Mouse (Mus musculus) kidney, adult 2 months (tissue): ENCODE results near the gene Fam184b. TPM values are rescaled to one million over a fixed set of nuclear protein-coding genes. Genes with fewer than 3 reads are reported as not detected.

Source experiments
- DNase-seq: peaks from one replicate; pipeline ENCODE4 v3.0.0; 2021
- H3K27ac ChIP-seq: fragments of 200-500 bp; 2 replicates; pipeline ENCODE4 v1.5.1; 2012; ENCODE audit warnings: low read depth, low read length, control low read depth, inconsistent platforms; ENCODE audit not compliant: insufficient read depth
- H3K27me3 ChIP-seq: fragments of 200-500 bp; replicated peaks from 2 replicates; pipeline ENCODE4 v1.6.1; 2012; ENCODE audit warnings: mild to moderate bottlenecking, moderate library complexity, low read length, inconsistent platforms; ENCODE audit not compliant: control insufficient read depth, insufficient read depth
- H3K36me3 ChIP-seq: fragments of 200-500 bp; 2 replicates; pipeline ENCODE4 v1.6.1; 2012; ENCODE audit warnings: mild to moderate bottlenecking, moderate library complexity, low read length, inconsistent platforms; ENCODE audit not compliant: control insufficient read depth, insufficient read depth
- H3K4me1 ChIP-seq: fragments of 200-500 bp; 2 replicates; pipeline ENCODE4 v1.6.1; 2011; ENCODE audit warnings: low read length; ENCODE audit not compliant: control insufficient read depth, insufficient read depth
- H3K4me3 ChIP-seq: fragments of 200-500 bp; 2 replicates; pipeline ENCODE4 v1.5.1; 2011; ENCODE audit warnings: mild to moderate bottlenecking, low read depth, low read length, control low read depth; ENCODE audit not compliant: insufficient read depth
- CTCF ChIP-seq: fragments of 200-500 bp; conservative IDR thresholded peaks from 2 replicates; pipeline ENCODE4 v1.5.1; 2011; ENCODE audit warnings: low read depth, mild to moderate bottlenecking, control low read depth, low read length, moderate library complexity, mixed read lengths; ENCODE audit not compliant: insufficient read depth, insufficient read length
- POLR2A ChIP-seq: fragments of 200-500 bp; IDR thresholded peaks from one replicate; pipeline ENCODE4 v1.6.1; 2011; ENCODE audit warnings: low read depth, low read length, control low read depth
- WGBS: fragments of 180-500 bp; shearing (Covaris S2); methylation state at CpG from one replicate; pipeline ENCODE4 v1.1.7; 2018; 5-methylcytosine and 5-hydroxymethylcytosine counted together
- polyA plus RNA-seq: library from polyadenylated mRNA; depleted of rRNA; stranded (reverse); fragments of >200 nt; gene quantifications from 2 replicates; pipeline ENCODE4 v1.2.3, GENCODE M21; 2012

The Fam184b gene
- polyA plus RNA-seq, 1 experiment = 0.11 TPM

DNA sequence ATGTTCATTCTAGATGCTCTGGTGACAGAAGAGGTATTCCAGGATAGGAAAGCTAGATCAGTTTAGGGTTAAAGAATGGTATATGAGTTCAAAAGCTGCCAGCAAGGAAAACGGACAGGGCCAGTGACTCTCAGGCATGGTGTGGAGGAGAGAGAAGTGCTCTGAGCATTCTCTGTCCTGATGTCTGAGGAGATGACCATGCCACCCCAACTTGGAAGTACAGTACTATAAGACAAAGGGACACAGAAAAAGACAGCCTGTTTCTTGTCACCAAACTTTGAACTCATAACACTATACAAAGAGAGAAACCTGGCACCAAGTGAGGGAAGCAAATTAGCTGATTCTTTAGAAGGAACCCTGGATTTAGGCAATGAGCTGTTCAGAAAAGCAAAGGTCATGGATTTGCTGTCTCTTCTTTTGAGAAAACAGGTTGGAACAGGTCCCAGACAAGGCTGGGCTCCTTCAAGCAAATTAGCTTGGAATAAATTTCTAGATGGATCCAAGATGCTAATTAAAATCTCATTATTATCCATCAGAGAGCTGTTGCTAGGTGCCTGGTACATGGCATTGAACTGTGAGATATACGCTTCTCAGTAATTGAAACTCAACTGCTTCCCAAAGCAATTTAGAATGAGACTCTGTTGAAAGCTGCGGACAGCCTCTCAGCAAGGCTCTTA lies 43.9 kb downstream of the Fam184b start:
- H3K27me3 ChIP-seq = no peaks in the 10 kb centered on the region
- WGBS = 80% methylated on average over 3 of the region's 3 CpGs
- TF ChIP-seq CTCF (no peak), POLR2A (no peak)
- H3K4me1 ChIP-seq = no peaks in the 10 kb centered on the region
- H3K36me3 ChIP-seq = no peaks in the 10 kb centered on the region
- no peak for DNase-seq
- H3K27ac ChIP-seq = no peak overlapping the region
- H3K4me3 ChIP-seq = no peak overlapping the region

DNA sequence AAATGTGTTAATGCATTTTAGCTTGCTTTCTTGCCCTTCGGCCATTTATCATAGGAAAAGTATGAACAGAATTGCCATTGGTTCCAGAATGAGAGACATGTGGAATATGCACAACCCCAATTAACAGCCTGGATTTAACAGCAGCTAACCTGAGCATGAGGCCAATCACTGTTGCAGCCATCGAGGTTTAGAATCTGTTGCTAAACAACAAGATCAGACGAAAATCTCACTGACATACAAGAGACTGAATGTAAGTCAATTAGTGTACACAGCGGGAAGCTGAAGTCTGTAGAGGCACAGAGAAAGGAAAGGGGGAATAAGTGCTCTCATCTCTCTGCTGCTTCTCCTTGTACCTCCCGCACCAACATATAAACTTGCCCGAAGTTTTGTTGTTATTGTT lies 46.1 kb downstream of the Fam184b start:
- H3K4me1 ChIP-seq = no peaks in the 10 kb centered on the region
- H3K4me3 ChIP-seq = no peak overlapping the region
- no peak overlapping the region for H3K27ac ChIP-seq
- 83% methylated on average over 6 of the region's 6 CpGs for WGBS
- TF ChIP-seq POLR2A = no peak
- no peak for DNase-seq
- H3K36me3 ChIP-seq = no peaks in the 10 kb centered on the region
- H3K27me3 ChIP-seq = no peaks in the 10 kb centered on the region

GRCm38 (mm10) chr5:45590094-45590493 lies 49.3 kb downstream of the Fam184b start:
- Histone ChIP-seq H3K4me1 (no peaks in the 10 kb centered on the region), H3K27ac (no peak overlapping the region), H3K4me3 (no peak overlapping the region), H3K27me3 (no peaks in the 10 kb centered on the region), H3K36me3 (no peaks in the 10 kb centered on the region)
- 89% methylated on average over 4 of the region's 4 CpGs for WGBS
- DNase-seq = no peak
- no peak for TF ChIP-seq CTCF
- no peak for TF ChIP-seq POLR2A

DNA sequence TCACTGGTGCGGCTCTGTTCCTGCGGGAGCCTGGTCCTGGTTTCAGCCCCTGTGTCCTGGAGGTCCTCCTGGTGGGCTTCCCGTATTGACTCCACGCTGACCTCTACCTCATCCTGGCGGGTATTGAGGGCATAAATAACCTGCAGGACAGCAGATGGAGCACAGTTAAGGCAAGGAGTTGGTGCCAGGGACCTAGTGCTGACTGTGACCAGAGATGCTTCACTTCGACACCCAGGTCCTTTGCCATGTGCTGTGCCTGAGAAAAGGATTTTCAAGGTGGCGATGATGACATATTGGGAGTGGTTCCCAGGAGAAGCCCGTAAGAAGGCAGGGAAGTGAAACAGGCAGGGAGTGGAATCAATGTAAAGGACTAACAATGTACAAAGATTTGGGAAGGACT lies 54.8 kb downstream of the Fam184b start:
- H3K27ac ChIP-seq = no peak overlapping the region
- H3K4me1 ChIP-seq = no peaks in the 10 kb centered on the region
- no peaks in the 10 kb centered on the region for H3K27me3 ChIP-seq
- TF ChIP-seq POLR2A = no peak
- TF ChIP-seq CTCF = no peak
- DNase-seq = no peak
- H3K36me3 ChIP-seq = no peaks in the 10 kb centered on the region
- WGBS = 86% methylated on average over 8 of the region's 8 CpGs
- H3K4me3 ChIP-seq = no peak overlapping the region

DNA sequence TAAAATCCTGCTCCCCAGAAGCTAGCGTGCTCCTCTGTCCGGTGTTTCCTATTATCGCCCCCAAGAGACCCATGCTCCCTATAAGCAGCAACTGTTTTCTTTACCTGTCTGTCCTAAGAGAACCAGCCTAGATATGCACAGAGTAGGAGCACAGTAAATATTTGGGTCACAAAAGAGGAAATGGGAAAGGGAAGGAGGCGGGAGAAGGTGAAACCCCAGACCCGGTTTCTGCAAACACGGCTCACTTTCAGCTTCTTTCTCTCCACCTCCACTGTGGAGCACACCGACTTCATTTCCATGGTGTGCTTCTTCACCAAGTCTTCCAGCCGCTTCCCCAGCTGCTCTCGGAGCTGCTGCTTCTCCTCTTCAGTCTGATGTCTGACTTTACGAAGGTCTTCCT lies 59.1 kb downstream of the Fam184b start:
- TF ChIP-seq CTCF (no peak), POLR2A (no peak)
- Histone ChIP-seq H3K27me3 (no peaks in the 10 kb centered on the region), H3K4me1 (no peaks in the 10 kb centered on the region), H3K4me3 (no peak overlapping the region), H3K36me3 (no peaks in the 10 kb centered on the region), H3K27ac (no peak overlapping the region)
- 64% methylated on average over 10 of the region's 10 CpGs for WGBS
- DNase-seq = no peak

GRCm38 (mm10) chr5:45577376-45577775 lies 62.0 kb downstream of the Fam184b start:
- peak; percentile 21 for DNase-seq
- no peak for TF ChIP-seq CTCF
- no peak for TF ChIP-seq POLR2A
- Histone ChIP-seq H3K27ac (no peak overlapping the region), H3K4me3 (no peak overlapping the region), H3K27me3 (no peaks in the 10 kb centered on the region), H3K36me3 (no peaks in the 10 kb centered on the region), H3K4me1 (no peaks in the 10 kb centered on the region)
- WGBS = 37% methylated on average over 1 of the region's 1 CpGs

- Histone ChIP-seq H3K27me3 (no peaks in the 10 kb centered on the region), H3K27ac (no peak overlapping the region), H3K36me3 (no peaks in the 10 kb centered on the region), H3K4me3 (no peak overlapping the region), H3K4me1 (no peaks in the 10 kb centered on the region)
- TF ChIP-seq CTCF (no peak), POLR2A (no peak)
- no peak for DNase-seq
- WGBS = 13% methylated on average over 3 of the region's 3 CpGs
Measured at GRCm38 (mm10) chr5:45576716-45577115, 62.7 kb downstream of the Fam184b start.

DNA sequence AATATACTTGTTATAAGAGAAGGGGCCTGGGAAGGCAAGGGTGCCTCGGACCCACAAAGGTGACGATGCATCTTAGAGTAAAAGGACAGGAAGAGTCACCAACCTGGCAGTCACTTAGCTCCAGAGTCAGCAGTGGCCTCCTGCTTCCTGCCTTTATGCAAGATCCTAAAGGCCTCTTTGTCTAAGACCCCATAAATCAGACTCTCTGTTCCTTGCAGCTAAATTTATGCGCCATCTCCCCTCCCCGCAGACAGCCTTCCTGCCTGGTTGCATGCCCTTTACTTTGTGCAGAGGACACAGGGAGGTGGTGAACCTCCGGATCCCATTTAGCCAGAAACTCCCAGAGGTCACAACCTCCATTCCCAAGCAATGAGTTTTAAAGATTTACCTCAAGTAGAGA lies 66.6 kb downstream of the Fam184b start:
- TF ChIP-seq CTCF (no peak), POLR2A (no peak)
- peak; percentile 77 for DNase-seq
- Histone ChIP-seq H3K4me1 (no peaks in the 10 kb centered on the region), H3K4me3 (no peak overlapping the region), H3K27ac (no peak overlapping the region), H3K36me3 (no peaks in the 10 kb centered on the region), H3K27me3 (no peaks in the 10 kb centered on the region)
- 23% methylated on average over 5 of the region's 5 CpGs for WGBS
